Mouse (Mus musculus) NIH3T3 (cell line): ENCODE results near the gene Dnajb8.

Experiments
- DNase-seq: peaks from one replicate; pipeline ENCODE4 v3.0.0-alpha.2; 2012; ENCODE audit warnings: low read depth

Gene Dnajb8

GRCm38 (mm10) chr6:88199001-88199717 lies 22.9 kb upstream of the Dnajb8 start:
- DNase-seq: peak; percentile 58

- DNase-seq: no peak
Observed at GRCm38 (mm10) chr6:88199718-88200692, 22.1 kb upstream of the Dnajb8 start.

- DNase-seq: no peak
Observed at GRCm38 (mm10) chr6:88200693-88201609, 21.1 kb upstream of the Dnajb8 start.

- no peak for DNase-seq
Observed at GRCm38 (mm10) chr6:88201926-88202700, 20.0 kb upstream of the Dnajb8 start.

GRCm38 (mm10) chr6:88202921-88203690 lies 19.0 kb upstream of the Dnajb8 start:
- DNase-seq: peak; percentile 95

- DNase-seq: peak; percentile 85
Observed at GRCm38 (mm10) chr6:88203791-88204405, 18.2 kb upstream of the Dnajb8 start.

GRCm38 (mm10) chr6:88204531-88205385 lies 17.3 kb upstream of the Dnajb8 start:
- DNase-seq: peak; percentile 19

- DNase-seq: no peak
Observed at GRCm38 (mm10) chr6:88205386-88205700, 16.7 kb upstream of the Dnajb8 start.

- no peak for DNase-seq
Observed at GRCm38 (mm10) chr6:88205937-88206336, 16.1 kb upstream of the Dnajb8 start.

- no peak for DNase-seq
Observed at GRCm38 (mm10) chr6:88206566-88206965, 15.5 kb upstream of the Dnajb8 start.

- no peak for DNase-seq
Observed at GRCm38 (mm10) chr6:88207403-88208033, 14.6 kb upstream of the Dnajb8 start.

GRCm38 (mm10) chr6:88208321-88208720 lies 13.7 kb upstream of the Dnajb8 start:
- no peak for DNase-seq

GRCm38 (mm10) chr6:88209453-88209852 lies 12.6 kb upstream of the Dnajb8 start:
- no peak for DNase-seq

- DNase-seq: no peak
Observed at GRCm38 (mm10) chr6:88210182-88210581, 11.9 kb upstream of the Dnajb8 start.

- no peak for DNase-seq
Observed at GRCm38 (mm10) chr6:88215797-88216196, 6.3 kb upstream of the Dnajb8 start.

GRCm38 (mm10) chr6:88216199-88216598 lies 5.9 kb upstream of the Dnajb8 start:
- no peak for DNase-seq

- no peak for DNase-seq
Observed at GRCm38 (mm10) chr6:88219094-88219493, 3.0 kb upstream of the Dnajb8 start.

GRCm38 (mm10) chr6:88226570-88226994 lies 4.5 kb downstream of the Dnajb8 start:
- no peak for DNase-seq

GRCm38 (mm10) chr6:88227537-88227936 lies 5.5 kb downstream of the Dnajb8 start:
- no peak for DNase-seq
